Mouse (Mus musculus): ENCODE data around the gene Psmd5.
"Not testable (repeated sequence)": the region's sequence is repeated elsewhere in the genome, so short reads cannot be mapped to it uniquely, and the experiment has no call there.

Psmd5 gene

DNA sequence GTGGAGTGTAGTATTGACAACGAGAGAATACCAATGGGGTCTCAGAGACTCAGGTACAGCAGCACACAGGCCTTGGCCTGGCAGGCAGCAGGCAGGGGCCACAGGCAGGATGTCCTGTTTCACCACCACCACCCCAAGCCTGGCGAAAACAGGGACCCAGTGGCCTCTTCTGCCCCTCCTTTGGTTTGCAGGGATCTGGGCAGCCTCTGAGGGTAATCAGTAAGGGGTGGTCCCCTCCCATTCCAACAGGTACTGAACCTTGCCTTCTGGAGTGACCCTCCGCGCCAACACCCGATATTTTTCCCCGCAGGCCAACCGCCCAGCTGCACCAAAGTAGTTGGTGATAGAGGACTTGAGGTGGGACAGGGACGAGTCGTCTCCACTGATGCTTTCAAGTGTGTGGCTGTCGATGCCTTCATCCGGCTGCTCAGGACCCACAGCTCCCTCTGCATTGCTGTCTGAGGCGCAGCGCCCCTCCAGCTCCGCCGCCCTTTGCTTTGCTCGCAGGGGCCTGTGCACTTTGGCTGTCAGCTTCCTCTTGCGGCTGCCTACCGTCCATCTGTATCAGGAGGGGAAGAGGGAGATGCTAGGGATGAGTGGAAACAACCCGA is 20.8 kb upstream of the Psmd5 start:
- no peak for DNase-seq (ENCODE audit: low spot score)

DNA sequence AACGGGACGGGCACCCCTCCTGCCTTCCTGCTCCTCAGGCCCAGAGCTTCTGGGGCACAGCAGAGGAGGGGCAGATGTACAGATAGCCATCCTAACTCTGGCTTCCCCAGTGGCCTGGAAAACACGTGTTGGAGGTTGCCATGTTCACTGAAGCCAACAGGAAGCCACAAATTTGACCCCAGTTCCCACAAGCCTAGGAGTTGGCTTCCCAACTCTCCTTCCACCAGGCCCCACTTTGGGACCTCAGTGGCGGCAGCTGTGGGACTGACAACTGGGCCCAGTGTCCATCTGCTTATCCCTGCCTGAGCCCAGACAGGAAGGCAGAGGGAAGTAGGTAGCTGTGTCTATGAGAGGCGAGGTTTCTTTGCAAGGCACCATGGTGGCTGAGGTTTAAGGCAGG is 19.2 kb upstream of the Psmd5 start:
- no peak for DNase-seq (ENCODE audit: low spot score)

DNA sequence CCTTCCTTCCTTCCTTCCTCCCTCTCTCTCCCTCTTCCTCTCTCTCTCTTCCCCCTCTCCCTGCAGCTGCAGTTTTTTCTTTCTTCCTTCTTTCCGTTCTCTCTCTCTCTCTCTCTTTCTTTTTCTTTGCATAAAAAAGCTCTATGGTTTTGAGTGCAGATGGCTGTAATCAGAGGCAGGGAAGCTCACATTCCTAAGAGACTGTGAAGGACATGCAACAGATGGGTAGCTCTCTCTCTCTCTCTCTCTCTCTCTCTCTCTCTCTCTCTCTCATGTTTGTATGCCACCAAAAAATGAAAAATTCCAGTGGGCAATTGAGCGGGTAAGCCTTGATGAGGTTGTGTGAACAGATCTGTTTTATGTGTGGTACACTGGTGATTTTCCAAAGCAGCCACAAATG is 9.4 kb upstream of the Psmd5 start:
- DNase-seq (ENCODE audit: low spot score) = no peak

DNA sequence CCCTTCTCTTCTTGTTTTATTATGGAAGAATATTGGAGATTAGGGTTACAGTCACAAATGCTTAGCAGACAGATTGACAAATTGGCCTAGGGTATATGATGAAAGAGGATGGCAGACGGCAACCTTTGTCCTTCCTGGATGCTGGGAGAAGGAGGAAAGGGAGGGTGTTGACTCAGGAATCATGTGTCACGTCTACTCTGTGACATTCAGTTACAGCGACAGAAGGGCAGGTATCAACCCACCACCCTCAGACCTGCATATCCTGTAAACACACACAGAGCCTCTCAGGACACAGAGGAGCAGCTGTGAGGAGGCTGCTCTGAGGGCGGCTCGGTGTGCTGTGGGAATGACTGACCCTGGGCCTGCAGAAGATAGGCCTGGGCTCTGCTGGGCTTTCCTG is 8.4 kb upstream of the Psmd5 start:
- peak; percentile 75 for DNase-seq (ENCODE audit: low spot score)

DNA sequence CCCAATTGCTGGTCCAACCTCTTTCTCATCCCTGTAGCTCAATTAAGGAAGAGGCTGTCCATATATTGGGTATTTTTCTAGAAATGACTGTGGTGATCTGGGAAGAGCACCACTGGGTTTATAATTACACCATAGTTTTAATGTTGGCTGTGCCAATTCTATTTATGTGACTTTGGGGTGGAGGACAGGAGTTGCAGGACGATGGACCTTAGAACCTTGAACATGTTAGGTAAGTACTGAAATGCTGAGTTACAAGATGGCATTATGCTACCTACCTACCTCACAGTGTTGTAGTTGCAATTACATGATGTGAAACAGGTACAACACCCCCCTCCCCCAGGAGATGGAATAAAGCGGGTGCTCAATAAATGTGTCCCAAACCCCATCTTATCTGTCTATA is 8.0 kb upstream of the Psmd5 start:
- DNase-seq (ENCODE audit: low spot score) = no peak

DNA sequence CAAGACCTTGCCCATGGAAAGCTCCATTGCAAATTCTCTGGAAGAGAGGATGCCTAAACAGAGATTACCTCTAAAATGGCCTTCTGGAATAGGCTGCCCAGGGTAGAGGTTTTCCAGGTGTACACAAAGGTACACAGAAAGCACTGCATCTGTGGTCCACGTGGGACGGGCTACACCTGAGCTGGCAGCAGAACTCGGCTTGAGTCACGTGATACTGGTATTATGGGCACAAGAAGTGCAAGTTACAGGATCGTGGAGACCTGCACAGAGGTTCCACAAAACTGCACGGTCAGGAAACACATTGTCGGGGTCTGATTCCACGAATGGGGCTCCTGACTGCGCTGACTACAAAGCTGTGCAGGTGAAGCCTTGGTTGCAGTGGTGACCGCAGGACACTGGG is 5.3 kb upstream of the Psmd5 start:
- no peak for DNase-seq (ENCODE audit: low spot score)

DNA sequence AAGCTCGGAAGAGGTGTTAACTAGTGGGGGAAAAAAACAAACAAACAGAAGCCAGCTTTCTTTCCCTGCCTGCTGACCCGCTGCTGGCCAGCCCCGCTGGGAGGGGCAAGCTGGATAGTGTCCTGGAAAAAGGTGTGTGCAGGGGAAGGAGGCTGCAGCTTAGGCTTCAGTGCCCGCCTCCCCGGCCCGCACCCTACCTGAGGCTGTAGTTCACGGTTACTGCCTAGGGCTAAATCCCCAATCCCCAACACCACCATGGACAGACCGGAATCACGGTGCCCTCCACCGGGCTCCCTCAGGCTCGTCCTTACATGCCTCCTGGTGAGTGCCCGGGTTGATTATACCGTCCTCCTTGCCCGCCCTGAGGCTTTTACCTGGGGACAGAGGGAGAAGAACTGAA is 497 bp downstream of the Psmd5 start, which contains the start of gene Cutal:
Gene Cutal, plus strand, starts transcription at position 126 of the 400 bp plus-strand sequence.
- peak; percentile 74 for DNase-seq (ENCODE audit: low spot score)

DNA sequence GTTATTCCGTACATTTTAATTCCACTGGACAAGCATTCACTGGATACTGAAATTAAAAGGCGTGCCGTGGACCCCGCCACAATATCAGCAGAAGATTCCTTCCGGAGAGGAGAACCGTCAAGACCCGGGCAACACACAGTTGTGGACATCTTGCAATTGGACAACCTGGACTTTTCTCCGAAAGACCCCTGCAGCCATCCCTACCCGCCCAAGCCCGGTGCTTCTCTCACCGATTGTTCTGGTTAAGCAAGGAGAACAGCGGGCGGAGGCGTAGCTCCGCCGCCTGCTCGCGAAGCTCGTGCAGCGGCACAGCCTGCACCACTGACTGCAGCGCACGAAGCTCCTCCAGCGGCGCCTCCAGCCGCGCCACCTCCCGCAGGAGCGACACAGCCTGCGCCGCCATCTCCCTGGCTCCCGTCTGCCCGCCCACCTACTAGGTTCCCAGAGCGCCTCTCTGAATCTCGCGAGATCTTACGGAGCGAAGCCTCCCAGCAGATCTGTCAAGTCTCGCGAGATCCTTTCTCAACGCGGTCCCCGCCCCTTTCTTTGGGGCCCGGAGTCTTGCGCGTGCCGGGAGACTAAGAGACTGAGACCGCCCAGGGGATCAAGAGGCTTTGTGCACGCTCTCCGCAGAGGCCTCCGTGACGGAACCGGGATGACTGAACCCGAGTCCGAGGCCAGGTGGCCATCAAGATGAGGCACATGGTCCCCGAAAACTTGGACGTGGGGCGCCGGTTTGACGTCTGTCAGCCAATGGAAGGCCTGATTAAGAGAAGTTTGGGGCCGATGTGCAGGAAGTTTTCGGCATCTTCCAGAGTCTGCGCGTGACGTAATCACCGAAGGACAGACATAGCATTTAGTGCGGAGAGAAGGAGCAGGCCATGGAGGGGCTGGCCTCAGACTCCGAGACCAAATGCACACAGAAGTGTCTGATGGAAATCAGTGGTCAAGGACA is 4.0 kb downstream of the Psmd5 start:
- peak; percentile 98 for DNase-seq (ENCODE audit: low spot score)

DNA sequence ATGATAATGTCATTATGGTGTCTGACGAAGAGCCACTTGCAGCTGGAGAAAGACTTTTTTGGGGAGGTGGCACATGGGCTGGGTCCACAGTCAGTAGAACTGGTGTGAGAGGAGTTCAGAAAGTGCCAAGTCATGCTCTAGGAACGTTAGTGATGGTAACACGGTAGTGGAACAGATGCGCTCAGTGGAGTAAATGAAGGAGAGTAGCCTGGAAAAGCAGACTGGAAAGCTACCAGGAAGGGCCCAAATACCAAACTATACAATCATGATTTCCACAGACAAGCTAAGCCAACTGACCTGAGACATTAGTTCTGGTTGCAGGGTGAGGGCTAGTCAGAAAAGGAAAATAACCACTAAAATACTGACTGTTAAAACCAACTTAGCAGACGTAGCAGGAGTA is 5.1 kb downstream of the Psmd5 start:
- DNase-seq (ENCODE audit: low spot score) = peak; percentile 22

DNA sequence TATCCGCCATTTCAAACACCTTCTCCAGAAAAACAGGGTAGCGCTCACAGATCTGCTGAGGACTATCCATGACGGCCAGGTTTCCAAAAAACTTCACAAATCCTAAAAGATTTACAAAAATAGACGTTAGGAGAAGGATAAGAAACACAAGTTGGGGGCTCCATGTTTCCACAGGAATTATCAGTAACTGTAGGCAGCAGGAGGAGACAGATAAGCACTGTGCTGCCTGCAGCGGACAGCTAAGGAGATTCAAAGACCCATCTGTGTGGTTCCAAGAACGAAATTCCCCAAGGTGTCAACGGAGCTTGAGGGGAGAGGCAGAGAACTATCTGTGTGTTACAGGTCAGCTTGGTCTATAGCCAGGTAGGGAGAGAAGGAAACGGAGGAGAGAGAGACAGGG is 17.0 kb downstream of the Psmd5 start:
- no peak for DNase-seq (ENCODE audit: low spot score)

DNA sequence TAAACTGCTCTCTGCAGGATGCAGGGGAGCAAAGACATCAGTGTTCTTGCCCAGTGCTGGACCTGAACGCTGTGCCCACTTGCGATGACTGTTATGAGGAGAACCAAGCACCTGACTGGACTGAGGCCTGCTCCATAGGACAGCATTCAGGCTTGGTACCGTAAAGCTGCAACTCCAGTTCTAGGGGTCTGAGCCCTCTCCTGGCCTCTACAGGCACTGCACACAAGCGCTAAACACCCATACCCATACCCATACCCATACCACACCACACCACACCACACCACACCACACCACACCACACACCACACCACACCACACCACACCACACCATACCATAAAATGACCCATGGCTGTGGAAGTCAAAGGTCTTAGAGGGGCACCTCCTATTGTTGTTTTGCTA is 19.5 kb downstream of the Psmd5 start:
- no peak for DNase-seq (ENCODE audit: low spot score)

DNA sequence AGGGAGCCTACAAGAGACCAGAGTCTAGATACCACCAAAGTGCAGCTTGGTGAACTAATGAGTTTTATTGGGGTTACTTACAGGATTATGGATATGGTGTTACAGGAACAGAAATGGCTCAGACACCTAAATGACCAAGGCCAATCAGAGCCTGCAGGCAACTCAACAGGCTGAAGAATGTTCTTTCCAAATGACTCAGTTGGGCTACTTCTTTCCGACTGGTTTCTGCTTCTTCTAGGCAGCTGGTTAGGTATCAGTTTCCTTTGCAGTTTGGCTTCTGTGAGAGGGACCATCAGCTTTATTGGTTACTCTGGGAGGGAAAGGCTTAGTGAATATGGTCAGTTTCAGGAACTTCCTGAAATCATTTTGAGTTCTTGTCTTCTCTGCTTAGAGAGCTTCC is 27.1 kb downstream of the Psmd5 start:
- DNase-seq (ENCODE audit: low spot score) = no peak

DNA sequence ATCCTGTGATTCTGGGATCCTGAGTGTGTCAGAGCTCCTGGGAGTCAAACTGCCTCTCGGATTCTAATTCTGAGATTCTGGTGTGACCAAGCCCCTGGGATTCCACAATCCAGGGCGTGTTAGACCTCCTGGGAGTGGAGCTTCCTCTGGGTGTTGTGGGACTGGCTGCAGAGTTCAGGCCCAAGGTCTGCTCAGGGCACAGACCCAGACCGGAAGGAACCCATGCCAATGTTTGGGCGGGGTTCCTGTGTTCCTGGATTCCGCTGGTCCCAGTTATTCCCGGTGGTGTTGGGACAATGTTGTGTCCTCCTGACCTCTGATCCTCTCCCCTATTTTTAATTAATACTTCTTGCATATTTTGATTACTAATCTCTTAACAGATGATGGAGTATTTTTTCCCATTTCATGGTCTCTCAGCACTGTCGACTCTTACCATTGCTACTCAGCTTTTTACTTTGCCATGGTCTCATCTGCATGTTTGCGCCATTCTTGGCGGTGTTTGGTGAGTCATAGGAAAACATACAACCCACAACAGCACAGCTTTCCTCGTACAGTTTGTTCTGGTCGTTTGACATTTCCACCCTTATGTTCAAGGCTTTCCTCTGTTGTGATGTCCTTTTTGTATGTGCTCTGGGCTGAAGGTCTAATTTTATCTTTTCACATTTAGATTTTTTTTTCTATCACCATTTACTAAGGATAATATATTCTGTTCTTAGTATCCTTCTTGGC is 31.4 kb downstream of the Psmd5 start:
- no peak for DNase-seq (ENCODE audit: low spot score)

DNA sequence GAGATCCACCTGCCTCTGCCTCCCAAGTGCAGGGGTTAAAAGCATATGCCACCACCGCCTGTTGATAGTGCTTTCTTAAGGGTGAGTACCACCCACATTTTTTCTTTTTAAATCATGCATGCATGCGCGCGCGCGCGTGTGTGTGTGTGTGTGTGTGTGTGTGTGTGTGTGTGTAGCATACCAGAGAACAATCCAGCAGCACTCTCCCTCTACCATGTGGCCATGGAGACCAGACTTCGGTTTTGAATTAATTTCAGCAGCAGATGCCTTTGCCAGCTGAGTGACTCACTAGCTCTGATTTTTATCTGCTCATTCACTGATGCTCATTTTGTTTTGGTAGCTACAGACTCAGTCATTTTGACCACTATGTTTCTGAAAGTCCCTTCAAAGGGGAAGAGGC is 33.1 kb downstream of the Psmd5 start:
- DNase-seq (ENCODE audit: low spot score) = no peak

DNA sequence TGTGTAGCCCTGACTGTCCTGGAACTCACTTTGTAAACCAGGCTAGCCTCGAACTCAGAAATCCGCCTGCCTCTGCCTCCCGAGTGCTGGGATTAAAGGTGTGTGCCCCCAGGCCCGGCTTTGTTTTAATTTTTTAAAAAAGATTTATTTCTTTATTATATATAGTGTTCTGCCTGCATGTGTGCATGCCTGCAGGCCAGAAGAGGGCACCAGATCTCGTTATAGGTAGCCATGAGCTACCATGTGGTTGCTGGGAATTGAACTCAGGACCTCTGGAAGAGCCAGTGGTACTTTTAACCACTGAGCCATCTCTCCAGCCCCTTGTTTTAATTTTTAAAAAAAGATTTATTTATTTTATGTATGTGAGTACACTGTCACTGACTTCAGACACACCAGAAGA is 34.6 kb downstream of the Psmd5 start:
- DNase-seq (ENCODE audit: low spot score) = not testable (repeated sequence)

DNA sequence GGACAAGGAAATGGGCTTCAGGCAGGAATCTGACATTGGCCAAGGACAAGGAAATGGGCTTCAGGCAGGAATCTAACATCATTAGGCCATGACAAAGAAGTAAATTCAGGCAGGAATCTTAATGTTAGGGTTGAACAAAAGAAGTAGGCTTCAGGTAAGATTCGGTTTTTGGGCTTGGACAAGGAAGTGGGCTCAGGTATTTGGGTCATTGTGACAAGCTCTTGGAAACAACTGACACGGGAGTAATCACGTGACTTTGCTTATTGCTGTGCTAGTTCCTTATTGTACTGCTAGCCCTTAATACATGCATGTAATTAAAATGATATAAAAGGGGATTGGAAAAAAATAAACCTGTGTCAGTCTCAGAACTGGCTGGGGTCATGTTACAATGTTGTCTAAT is 39.1 kb downstream of the Psmd5 start:
- DNase-seq (ENCODE audit: low spot score) = no peak

DNA sequence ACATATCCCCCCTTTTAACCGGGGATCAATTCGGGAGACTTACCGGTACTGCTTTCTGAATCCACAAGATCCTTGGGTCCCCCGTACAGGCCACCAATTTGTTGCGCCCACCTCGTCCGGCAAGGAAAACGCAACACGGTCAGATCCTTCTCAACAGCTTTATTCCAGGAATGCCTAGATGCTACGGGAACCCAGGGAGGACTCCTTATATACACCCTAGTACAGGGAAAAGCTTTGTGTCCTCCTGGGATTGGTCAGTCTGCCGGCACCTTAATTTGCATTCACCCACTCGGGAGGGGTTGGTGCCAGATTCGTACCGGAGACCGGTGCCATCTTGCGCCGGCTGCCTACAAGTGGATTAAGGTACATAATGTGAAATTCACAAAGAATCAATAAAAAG is 41.1 kb downstream of the Psmd5 start:
- DNase-seq (ENCODE audit: low spot score) = no peak

DNA sequence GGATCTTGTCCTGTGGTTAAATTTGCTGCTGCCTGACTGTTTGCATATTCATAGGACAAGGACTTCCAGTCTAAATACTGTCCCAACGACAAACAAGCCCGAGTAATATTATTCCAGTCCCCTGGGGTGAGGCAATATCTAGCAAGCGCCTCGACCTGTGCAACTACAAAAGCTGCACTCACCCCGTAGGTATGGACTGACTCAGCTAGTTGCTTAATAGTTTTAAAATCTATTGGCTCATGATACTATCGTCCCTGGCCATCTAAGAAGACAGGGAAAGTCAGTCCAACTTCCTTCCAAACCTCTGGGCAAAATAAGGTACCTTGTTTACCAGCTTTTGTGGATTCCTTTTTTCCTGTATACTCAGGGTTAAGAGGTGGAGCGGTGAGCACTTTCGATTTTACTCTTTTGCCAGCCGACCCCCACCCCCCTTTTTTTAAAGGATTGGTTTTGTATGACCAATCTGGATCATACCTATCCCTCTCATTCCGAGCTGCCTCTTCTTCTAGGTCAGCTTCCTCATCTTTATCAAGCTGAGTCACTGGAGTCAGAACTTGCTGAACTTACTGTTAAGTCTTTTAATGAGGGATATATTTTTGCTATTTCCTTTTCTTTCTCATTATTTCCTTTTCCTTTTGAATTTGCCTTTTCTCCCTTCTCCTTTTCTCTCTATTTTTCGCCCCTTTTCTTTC is 41.9 kb downstream of the Psmd5 start, which contains the start of gene Gm34653:
Gene Gm34653, plus strand, starts transcription at position 242 of the 692 bp plus-strand sequence.
- DNase-seq (ENCODE audit: low spot score) = not testable (repeated sequence)

DNA sequence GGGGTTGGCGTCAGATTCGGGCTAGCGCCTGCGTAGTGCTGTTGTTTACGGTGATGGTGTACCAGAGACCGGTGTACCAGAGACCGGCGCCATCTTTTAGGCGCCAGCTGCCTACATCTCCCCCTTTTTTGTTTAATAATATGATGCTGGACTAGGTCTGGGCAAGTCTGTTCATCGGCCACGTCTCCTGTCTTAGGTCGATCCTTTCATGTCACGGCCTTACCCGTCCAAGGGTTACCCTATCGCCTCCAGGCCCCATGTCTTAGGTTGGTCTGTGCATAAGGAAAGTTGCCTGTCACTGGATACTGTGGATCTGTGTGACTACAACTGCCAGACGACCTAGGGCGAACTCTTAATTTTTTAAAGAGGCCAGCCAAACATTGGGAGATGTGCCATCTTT is 44.7 kb downstream of the Psmd5 start:
- not testable (repeated sequence) for DNase-seq (ENCODE audit: low spot score)

DNA sequence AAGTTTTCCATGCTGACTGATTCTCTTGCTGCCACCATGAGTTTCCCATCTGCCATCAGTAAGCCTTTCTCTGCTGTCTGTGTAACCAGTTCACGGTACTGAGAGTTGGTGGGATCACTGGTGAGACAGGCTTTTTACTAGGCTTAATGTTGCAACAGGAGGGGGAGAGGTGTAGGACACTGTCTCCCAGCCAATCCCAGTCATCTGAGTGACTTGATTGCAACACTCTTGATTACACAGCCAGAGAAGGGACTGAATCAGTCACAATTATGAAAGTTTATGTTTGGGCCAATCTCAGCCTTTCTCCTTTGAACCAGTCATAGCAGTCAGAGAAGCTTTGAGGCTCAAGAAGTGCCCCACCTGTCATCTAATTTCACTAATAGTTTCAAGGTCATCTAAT is 46.7 kb downstream of the Psmd5 start:
- DNase-seq (ENCODE audit: low spot score) = no peak

DNA sequence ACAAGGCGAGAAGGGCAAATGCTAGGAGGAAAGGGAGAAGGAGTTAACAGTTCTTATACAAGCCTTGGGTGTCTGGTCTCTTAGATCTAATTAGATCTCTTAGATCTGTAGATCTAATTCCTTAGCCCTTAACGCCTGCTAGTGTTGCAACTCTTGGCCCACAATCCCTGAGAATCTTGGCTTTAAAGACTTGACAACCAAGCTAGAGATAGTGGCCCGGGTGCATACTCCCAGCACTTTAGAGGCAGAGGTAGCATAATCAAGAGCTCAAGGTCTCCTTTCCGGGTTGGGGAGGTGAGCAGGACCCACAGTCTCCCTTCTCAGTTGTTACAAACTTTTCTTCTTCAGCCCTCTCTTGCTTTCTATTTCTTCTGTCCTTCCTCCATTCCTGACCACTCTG is 47.2 kb downstream of the Psmd5 start:
- DNase-seq (ENCODE audit: low spot score) = no peak
